Mouse (Mus musculus): Measurements from ENCODE around the gene Dner. TPM values are rescaled to one million over a fixed set of nuclear protein-coding genes. Genes with fewer than 3 reads are reported as not detected.

Gene Dner
- polyA plus RNA-seq, 1 experiment from 2014 or later: 3.7 TPM

GRCm38 (mm10) chr1:84700254-84700653 is 4.2 kb upstream of the Dner start:
- Histone ChIP-seq H3K27me3 (replicated peaks) (peaks cover 15% of the 10 kb centered on the region), H3K4me3 (replicated peaks) (no peak overlapping the region), H3K27ac (no peak overlapping the region), H3K9me3 (no peaks in the 10 kb centered on the region), H3K4me1 (peaks cover 9% of the 10 kb centered on the region), H3K36me3 (no peaks in the 10 kb centered on the region), H3K9ac (no peak overlapping the region), H3K4me2 (no peak overlapping the region)
- WGBS: 93% methylated on average over 6 of the region's 6 CpGs
- no peak for ATAC-seq (ENCODE audit: insufficient read depth, low FRiP score, low read depth)

DNA sequence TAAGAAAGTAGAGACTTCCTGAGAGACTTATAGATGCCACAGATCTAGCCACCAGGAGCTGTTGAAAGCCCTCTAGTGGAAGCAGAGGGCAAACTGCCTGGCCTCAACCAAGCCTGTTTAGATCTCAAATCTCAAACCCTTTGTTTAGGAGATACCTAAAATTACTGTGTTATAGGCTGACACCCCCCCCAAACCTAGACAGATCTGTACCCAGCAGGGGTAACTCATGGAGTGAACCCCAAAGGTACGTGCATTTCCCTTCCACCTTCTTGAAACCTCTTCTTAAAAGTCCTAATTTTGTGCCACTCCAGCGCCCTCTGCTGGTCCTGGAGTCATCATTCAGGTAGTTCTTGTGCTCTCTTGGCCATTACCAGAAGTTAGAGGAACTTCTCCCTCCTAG is 1.1 kb upstream of the Dner start:
- Histone ChIP-seq H3K27ac (no peak overlapping the region), H3K9ac (no peak overlapping the region)

GRCm38 (mm10) chr1:84694688-84695474 is 1.1 kb downstream of the Dner start:
- WGBS: 12% methylated on average over 26 of the region's 26 CpGs

More for the DNA sequence above, 1.1 kb upstream of the Dner start:
- Histone ChIP-seq H3K27me3 (replicated peaks) (peaks cover 28% of the 10 kb centered on the region), H3K4me2 (no peak overlapping the region), H3K9me3 (no peaks in the 10 kb centered on the region), H3K4me3 (replicated peaks) (no peak overlapping the region), H3K4me1 (peaks cover 12% of the 10 kb centered on the region), H3K36me3 (no peaks in the 10 kb centered on the region)
- 9% methylated on average over 2 of the region's 2 CpGs for WGBS
- ATAC-seq (ENCODE audit: insufficient read depth, low FRiP score, low read depth): no peak

GRCm38 (mm10) chr1:84677910-84678309 is 18.1 kb downstream of the Dner start:
- no peak overlapping the region for H3K27ac ChIP-seq
- no peak overlapping the region for H3K4me3 ChIP-seq (replicated peaks)
- H3K36me3 ChIP-seq: no peaks in the 10 kb centered on the region
- WGBS: 59% methylated on average over 4 of the region's 4 CpGs
- no peaks in the 10 kb centered on the region for H3K4me1 ChIP-seq
- no peak overlapping the region for H3K4me2 ChIP-seq
- no peaks in the 10 kb centered on the region for H3K9me3 ChIP-seq
- H3K27me3 ChIP-seq (replicated peaks): no peaks in the 10 kb centered on the region
- no peak for ATAC-seq (ENCODE audit: insufficient read depth, low FRiP score, low read depth)
- H3K9ac ChIP-seq: no peak overlapping the region

More at GRCm38 (mm10) chr1:84694688-84695474, 1.1 kb downstream of the Dner start:
- Histone ChIP-seq H3K9me3 (no peaks in the 10 kb centered on the region), H3K9ac (no peak overlapping the region), H3K36me3 (no peaks in the 10 kb centered on the region), H3K4me2 (peak overlapping the region; percentile 93), H3K27me3 (replicated peaks) (peaks cover 29% of the 10 kb centered on the region), H3K4me1 (peaks cover 12% of the 10 kb centered on the region), H3K4me3 (replicated peaks) (peak overlapping the region; percentile 45), H3K27ac (no peak overlapping the region)
- no peak for ATAC-seq (ENCODE audit: insufficient read depth, low FRiP score, low read depth)

GRCm38 (mm10) chr1:84668100-84668846 is 27.7 kb downstream of the Dner start:
- H3K4me3 ChIP-seq (replicated peaks): no peak overlapping the region
- H3K27me3 ChIP-seq (replicated peaks): no peaks in the 10 kb centered on the region
- H3K27ac ChIP-seq: no peak overlapping the region
- no peaks in the 10 kb centered on the region for H3K4me1 ChIP-seq
- H3K4me2 ChIP-seq: no peak overlapping the region
- ATAC-seq (ENCODE audit: insufficient read depth, low FRiP score, low read depth): no peak
- H3K9ac ChIP-seq: no peak overlapping the region
- no peaks in the 10 kb centered on the region for H3K36me3 ChIP-seq
- H3K9me3 ChIP-seq: no peaks in the 10 kb centered on the region
- 79% methylated on average over 7 of the region's 7 CpGs for WGBS

GRCm38 (mm10) chr1:84667660-84668059 is 28.4 kb downstream of the Dner start:
- no peak overlapping the region for H3K27ac ChIP-seq
- H3K4me2 ChIP-seq: no peak overlapping the region
- H3K36me3 ChIP-seq: no peaks in the 10 kb centered on the region
- 81% methylated on average over 4 of the region's 4 CpGs for WGBS
- H3K9me3 ChIP-seq: no peaks in the 10 kb centered on the region
- no peaks in the 10 kb centered on the region for H3K27me3 ChIP-seq (replicated peaks)
- no peaks in the 10 kb centered on the region for H3K4me1 ChIP-seq
- no peak for ATAC-seq (ENCODE audit: insufficient read depth, low FRiP score, low read depth)
- H3K4me3 ChIP-seq (replicated peaks): no peak overlapping the region
- no peak overlapping the region for H3K9ac ChIP-seq

DNA sequence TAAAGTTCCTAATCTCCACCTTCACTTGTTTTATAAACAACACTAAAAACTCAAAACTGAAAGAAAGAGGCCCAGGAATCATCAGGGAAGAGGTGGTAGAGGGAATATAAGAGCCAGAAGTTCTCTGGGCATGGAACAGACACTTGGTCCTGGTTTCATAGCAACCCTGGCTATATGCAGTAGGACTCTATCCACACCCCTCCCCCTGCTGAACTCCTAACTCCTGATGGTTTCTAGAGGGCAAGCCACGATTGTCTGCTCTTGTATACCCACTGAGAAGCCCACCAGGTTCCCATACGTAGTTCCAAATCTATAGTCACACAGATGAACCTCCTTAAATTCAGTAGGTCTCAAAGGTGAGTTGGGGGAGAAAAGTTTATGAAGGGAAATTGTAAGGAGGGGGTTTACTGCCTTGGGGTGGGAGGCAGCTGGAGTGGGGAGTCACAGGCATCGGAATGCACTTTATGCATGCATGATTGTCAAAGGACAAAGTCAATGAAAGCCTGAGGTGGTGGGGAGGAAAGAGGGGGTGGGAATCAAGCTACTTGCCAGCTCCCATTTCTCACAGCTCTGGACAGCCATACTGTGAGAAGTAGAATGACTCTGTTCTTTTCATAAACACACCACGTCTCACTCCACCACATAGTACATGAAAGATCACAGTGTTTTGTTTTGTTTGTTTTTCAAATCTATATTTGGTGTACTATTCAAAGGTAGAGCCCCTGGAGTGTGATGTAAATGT is 31.5 kb downstream of the Dner start:
- WGBS: 56% methylated on average over 4 of the region's 4 CpGs

GRCm38 (mm10) chr1:84646781-84647180 is 49.2 kb downstream of the Dner start:
- Histone ChIP-seq H3K4me3 (replicated peaks) (no peak overlapping the region), H3K4me1 (no peaks in the 10 kb centered on the region), H3K4me2 (no peak overlapping the region), H3K9ac (no peak overlapping the region), H3K27me3 (replicated peaks) (no peaks in the 10 kb centered on the region), H3K9me3 (no peaks in the 10 kb centered on the region), H3K36me3 (no peaks in the 10 kb centered on the region), H3K27ac (no peak overlapping the region)
- 89% methylated on average over 2 of the region's 2 CpGs for WGBS
- ATAC-seq (ENCODE audit: insufficient read depth, low FRiP score, low read depth): no peak

More for the DNA sequence above, 31.5 kb downstream of the Dner start:
- Histone ChIP-seq H3K27ac (no peak overlapping the region), H3K9me3 (no peaks in the 10 kb centered on the region), H3K36me3 (no peaks in the 10 kb centered on the region), H3K4me2 (no peak overlapping the region), H3K9ac (no peak overlapping the region), H3K4me1 (no peaks in the 10 kb centered on the region), H3K4me3 (replicated peaks) (no peak overlapping the region), H3K27me3 (replicated peaks) (no peaks in the 10 kb centered on the region)
- no peak for ATAC-seq (ENCODE audit: insufficient read depth, low FRiP score, low read depth)

- Histone ChIP-seq H3K36me3 (no peaks in the 10 kb centered on the region), H3K9me3 (no peaks in the 10 kb centered on the region), H3K9ac (no peak overlapping the region), H3K4me1 (no peaks in the 10 kb centered on the region), H3K4me3 (replicated peaks) (no peak overlapping the region), H3K27ac (no peak overlapping the region), H3K4me2 (no peak overlapping the region), H3K27me3 (replicated peaks) (no peaks in the 10 kb centered on the region)
- WGBS: 67% methylated on average over 4 of the region's 4 CpGs
- no peak for ATAC-seq (ENCODE audit: insufficient read depth, low FRiP score, low read depth)
Measured at GRCm38 (mm10) chr1:84640463-84640862, 55.6 kb downstream of the Dner start.

GRCm38 (mm10) chr1:84636890-84637289 is 59.1 kb downstream of the Dner start:
- H3K4me3 ChIP-seq (replicated peaks): no peak overlapping the region
- no peaks in the 10 kb centered on the region for H3K9me3 ChIP-seq
- no peaks in the 10 kb centered on the region for H3K4me1 ChIP-seq
- 40% methylated on average over 6 of the region's 6 CpGs for WGBS
- no peak for ATAC-seq (ENCODE audit: insufficient read depth, low FRiP score, low read depth)
- no peaks in the 10 kb centered on the region for H3K27me3 ChIP-seq (replicated peaks)
- no peak overlapping the region for H3K27ac ChIP-seq
- no peak overlapping the region for H3K4me2 ChIP-seq
- H3K9ac ChIP-seq: no peak overlapping the region
- H3K36me3 ChIP-seq: no peaks in the 10 kb centered on the region

DNA sequence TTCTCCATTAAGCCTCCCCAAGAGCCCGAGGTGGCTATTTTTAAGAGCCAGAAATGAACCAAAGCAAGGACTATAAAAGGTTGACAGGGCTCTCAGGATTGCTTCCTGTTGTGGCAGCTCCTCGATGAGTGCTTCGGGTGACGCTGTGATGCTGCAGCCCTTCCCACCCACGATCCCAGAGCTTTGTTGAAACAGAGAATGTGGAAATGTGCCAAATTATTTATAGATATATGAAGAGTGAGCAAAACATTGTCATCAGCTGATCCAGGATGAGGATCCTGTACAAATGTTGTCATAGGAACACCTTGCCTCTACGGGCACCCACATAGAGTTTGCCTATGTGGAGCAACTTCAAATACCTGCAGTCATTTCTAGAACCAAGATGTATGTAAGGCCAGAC is 67.8 kb downstream of the Dner start:
- no peak overlapping the region for H3K9ac ChIP-seq
- no peak overlapping the region for H3K27ac ChIP-seq
- ATAC-seq (ENCODE audit: insufficient read depth, low FRiP score, low read depth): no peak
- H3K4me3 ChIP-seq (replicated peaks): no peak overlapping the region
- H3K27me3 ChIP-seq (replicated peaks): no peaks in the 10 kb centered on the region
- no peaks in the 10 kb centered on the region for H3K9me3 ChIP-seq
- no peak overlapping the region for H3K4me2 ChIP-seq
- no peaks in the 10 kb centered on the region for H3K4me1 ChIP-seq
- 67% methylated on average over 6 of the region's 6 CpGs for WGBS
- no peaks in the 10 kb centered on the region for H3K36me3 ChIP-seq
